Mouse (Mus musculus): Measurements from ENCODE around the gene Rps6ka4. TPM values are rescaled to one million over a fixed set of nuclear protein-coding genes. Genes with fewer than 3 reads are reported as not detected.

Gene Rps6ka4
- polyA plus RNA-seq (2015; fragmentation: Nextera tagmentation; extraction: Ambion mirVana), result 7.0 and 7.3 TPM in 2 replicates

DNA sequence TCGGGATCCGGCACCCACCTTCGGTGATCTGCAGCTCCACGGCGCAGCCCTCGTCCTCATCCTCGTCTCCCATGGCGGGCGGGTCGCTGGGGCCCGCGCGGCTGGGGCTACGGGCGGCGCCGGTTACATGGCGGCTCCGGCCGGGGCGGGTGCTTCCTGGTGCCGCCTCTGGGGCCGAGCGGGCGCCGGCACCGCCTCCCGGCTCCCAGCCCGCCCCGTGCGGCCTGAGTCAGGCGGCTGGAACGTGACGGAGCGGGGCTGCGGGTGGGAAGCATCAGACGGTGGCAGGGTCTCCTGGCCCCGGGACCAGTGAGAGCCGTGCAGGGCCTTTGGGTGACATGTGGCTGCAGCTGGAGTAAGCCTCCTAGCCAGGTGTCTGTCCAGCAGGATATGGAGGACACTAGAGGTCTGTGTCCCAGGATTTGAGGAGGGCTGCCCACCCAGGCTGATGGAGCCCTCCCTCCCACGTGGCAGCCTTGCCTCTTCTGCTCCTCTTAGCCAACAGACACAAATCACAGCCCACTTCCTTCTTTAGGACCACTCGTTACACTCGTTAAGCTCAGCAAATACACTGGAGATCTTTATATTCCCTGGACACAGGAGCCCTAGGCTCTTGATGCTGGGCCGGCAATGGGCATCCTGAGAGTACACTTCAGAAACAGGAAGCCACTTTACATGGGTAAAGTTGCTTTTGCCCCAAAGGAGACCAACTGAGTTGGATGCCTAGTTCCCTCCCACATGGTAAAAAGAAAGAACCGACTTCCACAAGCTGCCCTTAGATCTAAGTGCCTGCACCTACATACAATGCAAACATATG lies at the start of gene Rps6ka4:
Gene Rps6ka4 (minus strand): TSS at position 162 of the 817 bp plus-strand sequence.
- ATAC-seq (ENCODE audit: low FRiP score), result peak; percentile 64
- H3K4me1 ChIP-seq (replicated peaks), result peaks cover 23% of the 10 kb centered on the region
- H3K4me2 ChIP-seq, result peak within 1 kb of the TSS; percentile 94
- peaks cover 91% of the 10 kb centered on the region for H3K27me3 ChIP-seq
- H3K27ac ChIP-seq, result no peak within 1 kb of the TSS
- H3K9me3 ChIP-seq, result no peaks in the 10 kb centered on the region
- H3K36me3 ChIP-seq, result no peaks in the 10 kb centered on the region
- peak within 1 kb of the TSS; percentile 75 for H3K9ac ChIP-seq
- peak within 1 kb of the TSS; percentile 55 for H3K4me3 ChIP-seq
- 2% methylated on average over 44 of the region's 44 CpGs for WGBS

GRCm38 (mm10) chr19:6877965-6878364 lies 37.5 kb upstream of the Rps6ka4 start:
- Histone ChIP-seq H3K4me2 (no peak overlapping the region), H3K27ac (no peak overlapping the region), H3K27me3 (no peaks in the 10 kb centered on the region), H3K4me3 (no peak overlapping the region), H3K9ac (no peak overlapping the region), H3K4me1 (replicated peaks) (no peaks in the 10 kb centered on the region), H3K36me3 (no peaks in the 10 kb centered on the region), H3K9me3 (peaks cover 13% of the 10 kb centered on the region)
- no peak for ATAC-seq (ENCODE audit: low FRiP score)
- WGBS, result 90% methylated on average over 4 of the region's 4 CpGs

DNA sequence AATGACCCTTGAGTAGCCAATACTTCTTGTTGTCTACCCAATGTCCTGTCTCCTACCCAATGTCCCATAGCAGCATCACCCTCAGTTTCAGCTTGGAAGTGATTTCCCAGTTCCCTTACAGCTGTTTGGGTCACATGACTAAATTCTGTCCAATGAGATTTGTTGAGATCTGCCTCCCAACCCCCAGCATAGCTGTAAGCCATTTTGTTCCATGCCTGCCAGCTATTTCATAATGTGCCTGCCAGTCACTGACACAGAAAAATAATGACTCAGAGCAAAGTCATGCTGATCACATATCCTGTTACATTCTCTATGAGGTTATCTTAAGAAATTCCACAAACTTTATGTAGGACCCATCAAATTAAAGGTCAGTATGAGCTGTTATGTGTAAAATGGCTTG lies 36.4 kb upstream of the Rps6ka4 start:
- Histone ChIP-seq H3K9me3 (peaks cover 13% of the 10 kb centered on the region), H3K4me2 (no peak overlapping the region), H3K36me3 (no peaks in the 10 kb centered on the region), H3K27ac (no peak overlapping the region), H3K27me3 (no peaks in the 10 kb centered on the region), H3K4me1 (replicated peaks) (no peaks in the 10 kb centered on the region), H3K4me3 (no peak overlapping the region), H3K9ac (no peak overlapping the region)
- no peak for ATAC-seq (ENCODE audit: low FRiP score)

DNA sequence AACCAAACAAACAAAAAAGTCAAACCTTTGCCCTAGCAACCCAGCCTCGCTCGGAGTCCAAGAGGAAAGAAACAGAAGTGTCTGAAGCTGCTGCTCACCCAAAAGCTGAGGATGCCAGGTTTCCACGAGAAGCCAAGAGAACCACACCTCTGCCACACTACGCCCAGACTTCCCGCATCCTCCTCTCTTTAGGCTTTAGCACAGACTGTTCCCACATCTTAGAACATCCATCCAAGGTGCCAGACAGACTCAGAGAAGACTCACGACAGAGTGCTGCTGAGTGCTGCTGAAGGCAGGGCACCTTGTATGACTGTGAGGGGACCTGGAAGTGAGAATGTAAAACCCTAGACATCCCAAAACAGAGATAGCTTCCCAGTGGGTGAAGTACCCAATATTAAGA lies 35.4 kb upstream of the Rps6ka4 start:
- no peak for ATAC-seq (ENCODE audit: low FRiP score)
- Histone ChIP-seq H3K9ac (no peak overlapping the region), H3K27ac (no peak overlapping the region), H3K4me1 (replicated peaks) (no peaks in the 10 kb centered on the region), H3K4me2 (no peak overlapping the region), H3K4me3 (no peak overlapping the region), H3K36me3 (no peaks in the 10 kb centered on the region), H3K9me3 (peaks cover 8% of the 10 kb centered on the region), H3K27me3 (no peaks in the 10 kb centered on the region)
- whole genome bisulfite sequencing, result 88% methylated on average over 6 of the region's 6 CpGs

- no peak overlapping the region for H3K4me2 ChIP-seq
- WGBS, result 88% methylated on average over 1 of the region's 1 CpGs
- ATAC-seq (ENCODE audit: low FRiP score), result no peak
- H3K9ac ChIP-seq, result no peak overlapping the region
- H3K4me1 ChIP-seq (replicated peaks), result no peaks in the 10 kb centered on the region
- no peaks in the 10 kb centered on the region for H3K36me3 ChIP-seq
- H3K9me3 ChIP-seq, result no peaks in the 10 kb centered on the region; the same call in 1 of the 2 replicates
- no peaks in the 10 kb centered on the region for H3K27me3 ChIP-seq
- no peak overlapping the region for H3K4me3 ChIP-seq
- H3K27ac ChIP-seq, result no peak overlapping the region
Measured at GRCm38 (mm10) chr19:6874257-6874656, 33.8 kb upstream of the Rps6ka4 start.

- H3K4me3 ChIP-seq, result no peak overlapping the region
- H3K27me3 ChIP-seq, result no peaks in the 10 kb centered on the region
- no peak for ATAC-seq (ENCODE audit: low FRiP score)
- H3K9me3 ChIP-seq, result no peaks in the 10 kb centered on the region; the same call in 1 of the 2 replicates
- no peak overlapping the region for H3K9ac ChIP-seq
- 75% methylated on average over 3 of the region's 3 CpGs for WGBS
- no peaks in the 10 kb centered on the region for H3K4me1 ChIP-seq (replicated peaks)
- H3K36me3 ChIP-seq, result no peaks in the 10 kb centered on the region
- no peak overlapping the region for H3K4me2 ChIP-seq
- no peak overlapping the region for H3K27ac ChIP-seq
Measured at GRCm38 (mm10) chr19:6872701-6873100, 32.3 kb upstream of the Rps6ka4 start.

DNA sequence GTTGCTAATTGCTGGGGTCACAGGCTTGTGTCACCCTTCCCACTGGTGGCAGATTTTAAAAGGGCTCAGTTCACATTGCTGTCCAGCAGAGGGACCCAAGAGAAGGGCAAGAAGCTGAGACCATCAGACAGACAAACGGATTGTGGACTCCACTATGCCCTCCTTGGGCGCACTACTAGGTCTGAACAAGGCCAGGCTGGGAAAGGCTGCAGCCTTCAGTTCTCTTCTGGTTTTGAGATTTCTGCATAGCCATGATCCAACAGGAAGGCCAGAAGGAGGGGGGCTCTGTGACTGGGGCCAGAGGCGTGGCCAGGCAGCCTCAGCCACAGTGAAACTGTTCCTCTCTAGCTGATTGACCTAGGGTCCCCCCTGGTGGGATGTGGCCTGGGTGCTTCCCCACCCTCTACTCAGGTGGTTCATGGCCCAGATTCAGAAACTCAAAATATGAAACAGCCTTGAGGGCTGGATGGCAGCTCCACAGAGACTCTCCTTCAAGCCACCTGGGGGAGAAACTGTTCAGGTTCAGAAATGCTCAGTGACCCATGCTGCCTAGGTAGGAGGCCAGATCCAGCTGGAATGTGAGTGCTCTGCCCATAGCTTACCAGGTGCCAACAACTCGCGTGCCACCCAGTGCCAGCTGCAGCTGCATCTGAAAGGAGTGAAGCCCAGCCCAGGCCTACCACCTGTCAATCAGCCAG lies 31.3 kb upstream of the Rps6ka4 start:
- Histone ChIP-seq H3K27ac (no peak overlapping the region), H3K9ac (no peak overlapping the region), H3K4me3 (no peak overlapping the region), H3K36me3 (no peaks in the 10 kb centered on the region), H3K4me2 (no peak overlapping the region), H3K4me1 (replicated peaks) (no peaks in the 10 kb centered on the region), H3K9me3 (no peaks in the 10 kb centered on the region; the same call in 1 of the 2 replicates), H3K27me3 (no peaks in the 10 kb centered on the region)
- 65% methylated on average over 5 of the region's 5 CpGs for WGBS
- ATAC-seq (ENCODE audit: low FRiP score), result no peak

- no peak overlapping the region for H3K27ac ChIP-seq
- 8% methylated on average over 5 of the region's 5 CpGs for WGBS
- no peak overlapping the region for H3K9ac ChIP-seq
- ATAC-seq (ENCODE audit: low FRiP score), result no peak
- no peaks in the 10 kb centered on the region; the same call in 1 of the 2 replicates for H3K9me3 ChIP-seq
- H3K36me3 ChIP-seq, result no peaks in the 10 kb centered on the region
- no peak overlapping the region for H3K4me3 ChIP-seq
- no peak overlapping the region for H3K4me2 ChIP-seq
- no peaks in the 10 kb centered on the region for H3K27me3 ChIP-seq
- no peaks in the 10 kb centered on the region for H3K4me1 ChIP-seq (replicated peaks)
Measured at GRCm38 (mm10) chr19:6869355-6869754, 28.9 kb upstream of the Rps6ka4 start.

- H3K4me2 ChIP-seq, result no peak overlapping the region
- ATAC-seq (ENCODE audit: low FRiP score), result no peak
- 95% methylated on average over 4 of the region's 4 CpGs for WGBS
- no peaks in the 10 kb centered on the region for H3K36me3 ChIP-seq
- no peak overlapping the region for H3K27ac ChIP-seq
- H3K9me3 ChIP-seq, result no peaks in the 10 kb centered on the region
- H3K4me3 ChIP-seq, result no peak overlapping the region
- peaks cover 5% of the 10 kb centered on the region; the same call in 1 of the 2 replicates for H3K4me1 ChIP-seq (replicated peaks)
- H3K27me3 ChIP-seq, result no peaks in the 10 kb centered on the region
- no peak overlapping the region for H3K9ac ChIP-seq
Measured at GRCm38 (mm10) chr19:6861451-6861850, 21.0 kb upstream of the Rps6ka4 start.

DNA sequence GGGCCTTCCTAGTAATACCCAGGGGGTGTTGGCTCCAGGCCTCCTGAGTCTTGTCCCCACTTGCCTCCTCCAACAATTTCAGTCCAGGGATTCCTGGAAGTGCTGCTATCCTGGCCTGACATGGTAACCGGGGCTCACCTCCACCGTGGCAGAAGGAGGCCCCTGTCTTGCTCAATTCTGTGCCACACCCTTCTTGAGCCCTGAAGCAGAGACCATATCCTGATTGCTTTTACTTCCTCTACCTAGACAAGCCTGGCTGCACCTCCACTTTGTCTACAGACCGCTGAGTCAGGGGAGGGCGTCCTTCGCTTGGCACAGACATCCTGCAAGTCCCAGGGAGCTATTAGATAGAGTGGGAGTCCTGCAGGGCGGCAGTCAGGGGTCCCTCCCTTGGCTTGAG lies 20.3 kb upstream of the Rps6ka4 start:
- no peak overlapping the region for H3K4me2 ChIP-seq
- no peak for ATAC-seq (ENCODE audit: low FRiP score)
- no peaks in the 10 kb centered on the region for H3K9me3 ChIP-seq
- H3K36me3 ChIP-seq, result no peaks in the 10 kb centered on the region
- WGBS, result 91% methylated on average over 6 of the region's 6 CpGs
- H3K4me1 ChIP-seq (replicated peaks), result peaks cover 13% of the 10 kb centered on the region
- 0 out of 2 replicates have a peak, but pooled peaks cover 3% of the 10 kb centered on the region for H3K27me3 ChIP-seq
- H3K27ac ChIP-seq, result no peak overlapping the region
- no peak overlapping the region for H3K9ac ChIP-seq
- no peak overlapping the region for H3K4me3 ChIP-seq

DNA sequence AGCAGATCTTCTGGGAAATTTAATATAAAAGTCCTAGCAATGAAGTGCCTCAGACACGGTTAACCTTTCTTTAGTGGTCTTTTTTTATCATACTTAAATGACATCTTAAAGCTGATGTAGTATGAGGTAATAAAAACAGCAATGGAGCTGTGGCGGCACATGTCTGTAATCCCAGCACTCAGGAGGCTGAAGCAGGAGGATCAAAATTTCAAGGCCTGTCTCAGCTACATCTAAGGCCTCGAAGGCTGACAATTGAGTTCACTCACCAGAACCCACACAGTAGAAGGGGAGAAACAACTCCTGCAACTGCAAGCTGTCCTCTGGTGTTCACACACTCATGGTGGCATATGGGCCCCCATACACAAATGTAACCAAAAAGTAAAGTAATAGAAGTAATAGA lies 19.5 kb upstream of the Rps6ka4 start:
- no peak overlapping the region for H3K4me2 ChIP-seq
- ATAC-seq (ENCODE audit: low FRiP score), result no peak
- H3K27me3 ChIP-seq, result 0 out of 2 replicates have a peak, but pooled peaks cover 9% of the 10 kb centered on the region
- H3K9me3 ChIP-seq, result no peaks in the 10 kb centered on the region
- 89% methylated on average over 3 of the region's 3 CpGs for WGBS
- H3K9ac ChIP-seq, result no peak overlapping the region
- H3K4me1 ChIP-seq (replicated peaks), result peaks cover 20% of the 10 kb centered on the region
- no peaks in the 10 kb centered on the region for H3K36me3 ChIP-seq
- no peak overlapping the region for H3K4me3 ChIP-seq
- H3K27ac ChIP-seq, result no peak overlapping the region

DNA sequence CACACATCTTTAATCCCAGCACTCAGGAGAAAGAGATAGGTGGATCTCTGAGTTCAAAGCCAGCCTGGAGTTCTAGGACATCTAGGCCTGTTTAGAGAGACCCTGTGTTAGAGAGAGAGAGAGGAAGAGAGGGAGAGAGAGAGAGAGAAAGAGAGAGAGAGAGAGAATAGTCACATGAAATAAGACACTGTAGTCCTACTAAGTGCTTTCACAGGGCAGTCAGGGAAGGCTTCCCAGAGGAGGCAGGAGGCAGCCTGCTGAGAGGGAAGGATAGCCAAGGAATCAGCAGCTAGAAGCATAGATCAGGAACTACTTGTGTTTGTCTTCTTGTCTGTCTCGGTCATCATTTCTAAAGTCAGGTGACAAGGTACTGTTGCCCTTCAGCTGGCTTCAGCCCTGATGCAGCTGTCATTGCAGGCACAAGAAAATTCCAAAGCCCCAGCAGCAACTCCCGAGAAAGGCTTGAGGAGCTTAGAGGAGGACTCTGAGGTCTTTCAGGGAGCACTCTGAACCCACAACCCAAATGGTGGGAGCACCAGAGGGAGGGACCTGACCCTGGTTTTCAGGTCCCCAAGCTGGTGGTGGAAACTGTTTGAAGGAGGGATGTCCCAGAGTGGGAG lies 18.7 kb upstream of the Rps6ka4 start:
- Histone ChIP-seq H3K4me3 (no peak overlapping the region), H3K9ac (no peak overlapping the region), H3K36me3 (no peaks in the 10 kb centered on the region), H3K27ac (no peak overlapping the region), H3K4me1 (replicated peaks) (peaks cover 23% of the 10 kb centered on the region), H3K9me3 (no peaks in the 10 kb centered on the region), H3K27me3 (peaks cover 17% of the 10 kb centered on the region), H3K4me2 (no peak overlapping the region)
- no peak for ATAC-seq (ENCODE audit: low FRiP score)
- 85% methylated on average over 2 of the region's 2 CpGs for WGBS

Data from hindbrain, embryonic 13.5 days (tissue).